Mouse (Mus musculus) heart, postnatal 0 days (tissue): Measurements from ENCODE around the gene Sco2.

Source experiments
- CTCF ChIP-seq: IDR thresholded peaks from 2 replicates; pipeline ENCODE4 v1.5.1; 2016; ENCODE audit warnings: antibody characterized with exemption, control low read depth, low read depth
- EP300 ChIP-seq: IDR thresholded peaks from 2 replicates; pipeline ENCODE4 v1.6.1; 2016; ENCODE audit warnings: antibody characterized with exemption, low read depth

GRCm38 (mm10) chr15:89350447-89350846 lies 23.2 kb downstream of the Sco2 start:
- TF ChIP-seq CTCF (no peak), EP300 (no peak)
